Mouse (Mus musculus) heart, postnatal 10 days (tissue): ENCODE data around the gene Itpkc. TPM values are rescaled to one million over a fixed set of nuclear protein-coding genes. Genes with fewer than 3 reads are reported as not detected.
A peak's percentile ranks its signal among the peaks of the same experiment; 100 is the strongest.
"Not testable (repeated sequence)": the region's sequence is repeated elsewhere in the genome, so short reads cannot be mapped to it uniquely, and the experiment has no call there.

Experiments used
- DNase-seq, 2 experiments: peaks; one replicate each; pipeline ENCODE4 v3.0.0; 2021
- intact Hi-C: fragments of 180-260 bp; cut with DNase I; formaldehyde crosslinking; loops from one replicate; pipeline ENCODE4 v1.15.1; 2025
- total RNA-seq, 2 experiments: library from RNA; stranded (reverse); gene quantifications; 2 replicates each; pipeline ENCODE4 v1.2.3; 2021

Itpkc gene
- total RNA-seq, result 1 to 10 TPM; 4.2 to 4.5 TPM

DNA sequence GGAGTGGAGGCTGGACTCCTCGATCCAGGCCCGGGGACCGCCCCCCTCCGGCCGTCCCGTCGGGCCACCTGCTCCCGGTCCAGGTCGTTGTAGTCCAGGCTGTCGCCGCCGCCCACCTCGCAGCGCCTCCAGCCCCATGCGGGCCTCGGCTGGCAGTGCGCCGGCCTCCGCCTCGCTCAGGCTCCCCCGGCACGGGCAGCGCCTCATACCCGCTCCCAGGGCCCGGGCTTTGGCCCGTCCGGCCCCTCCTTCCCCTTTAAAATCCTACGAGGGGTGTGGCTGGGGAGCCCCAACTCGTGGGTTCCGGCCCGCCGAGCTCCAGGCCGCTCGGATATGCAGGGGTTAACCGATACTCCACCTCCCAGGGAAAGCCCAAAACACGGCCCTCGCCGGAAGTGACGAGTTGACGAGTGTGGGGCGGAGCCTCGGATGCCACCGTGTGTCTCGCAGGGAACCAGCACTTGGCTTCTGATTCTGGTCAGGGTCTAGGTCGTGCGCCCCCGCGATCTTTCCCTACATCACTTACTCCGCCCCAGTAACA, at the start of gene Itpkc:
Gene Itpkc (minus strand): TSS at position 381 of the 541 bp plus-strand sequence.
- intact Hi-C loops, result loop anchor here (2.0 kb wide), 1 partner anchor 62 kb away; the partner anchor contains the start of gene Egln2
- DNase-seq, result peak; percentile 95

DNA sequence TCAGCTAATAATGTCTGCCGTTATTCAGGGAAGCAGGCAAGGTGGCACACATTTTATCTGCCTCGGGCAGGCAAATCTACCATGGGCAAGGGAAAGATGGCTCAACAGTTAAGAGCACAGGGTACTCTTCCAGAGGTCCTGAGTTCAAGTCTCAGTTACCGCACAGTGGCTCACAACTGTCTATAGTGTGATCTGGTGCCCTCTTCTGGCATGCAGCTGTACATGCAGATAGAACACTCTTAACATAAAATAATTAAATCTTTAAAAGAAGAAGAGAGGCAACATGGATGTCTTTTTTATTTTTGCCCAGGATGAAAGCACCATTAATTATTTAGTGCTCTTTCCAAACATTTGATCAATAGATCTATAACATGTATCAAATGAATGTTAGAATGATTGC, 48.7 kb upstream of the Itpkc start:
- intact Hi-C loops, result loop anchor here (2.0 kb wide), 1 partner anchor 144 kb away; no protein-coding TSS in a partner anchor
- no peak for DNase-seq

DNA sequence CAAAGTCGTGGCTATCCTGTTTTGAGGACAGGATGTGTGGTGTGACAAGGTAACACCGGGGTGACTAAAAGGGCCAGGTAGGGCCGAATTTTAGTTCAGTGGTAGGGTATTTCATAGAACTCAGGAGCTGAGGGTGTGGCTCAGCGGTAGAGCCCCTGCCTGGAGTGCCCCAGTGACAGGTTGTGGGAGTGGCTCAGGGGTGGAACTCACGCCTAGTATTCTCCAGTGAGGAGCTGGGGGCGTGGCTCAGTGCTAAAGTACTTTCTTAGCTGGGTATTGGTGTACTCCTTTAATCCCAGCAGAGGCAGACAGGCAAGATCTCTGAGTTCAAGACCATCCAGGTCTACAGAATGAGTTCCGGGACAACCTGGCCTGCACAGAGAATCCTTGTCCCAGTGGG, 47.6 kb upstream of the Itpkc start:
- DNase-seq, result no peak
- intact Hi-C loops, result loop anchor here (2.0 kb wide), 1 partner anchor 143 kb away; no protein-coding TSS in a partner anchor

DNA sequence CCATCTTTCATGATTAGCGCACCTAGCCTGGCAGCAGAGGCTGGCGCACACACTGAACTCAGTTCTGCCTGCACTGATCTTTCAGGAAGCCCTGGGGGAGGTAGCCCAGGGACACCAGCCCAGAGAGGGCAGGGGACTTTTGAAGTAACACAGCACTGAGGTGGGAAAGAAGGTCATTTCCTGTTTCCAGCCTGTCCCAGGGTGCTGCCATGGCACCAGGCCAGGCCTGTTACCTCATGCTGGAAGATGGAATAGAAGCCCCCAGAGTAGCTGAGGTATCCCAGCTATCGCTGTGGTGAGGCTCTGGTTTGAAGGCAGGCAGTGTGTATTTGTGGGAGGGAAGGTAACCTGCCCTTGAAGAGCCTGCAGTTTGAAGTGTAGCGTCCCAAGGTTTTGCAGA, 46.5 kb upstream of the Itpkc start:
- DNase-seq, result no peak
- intact Hi-C loops, result no loop called here

DNA sequence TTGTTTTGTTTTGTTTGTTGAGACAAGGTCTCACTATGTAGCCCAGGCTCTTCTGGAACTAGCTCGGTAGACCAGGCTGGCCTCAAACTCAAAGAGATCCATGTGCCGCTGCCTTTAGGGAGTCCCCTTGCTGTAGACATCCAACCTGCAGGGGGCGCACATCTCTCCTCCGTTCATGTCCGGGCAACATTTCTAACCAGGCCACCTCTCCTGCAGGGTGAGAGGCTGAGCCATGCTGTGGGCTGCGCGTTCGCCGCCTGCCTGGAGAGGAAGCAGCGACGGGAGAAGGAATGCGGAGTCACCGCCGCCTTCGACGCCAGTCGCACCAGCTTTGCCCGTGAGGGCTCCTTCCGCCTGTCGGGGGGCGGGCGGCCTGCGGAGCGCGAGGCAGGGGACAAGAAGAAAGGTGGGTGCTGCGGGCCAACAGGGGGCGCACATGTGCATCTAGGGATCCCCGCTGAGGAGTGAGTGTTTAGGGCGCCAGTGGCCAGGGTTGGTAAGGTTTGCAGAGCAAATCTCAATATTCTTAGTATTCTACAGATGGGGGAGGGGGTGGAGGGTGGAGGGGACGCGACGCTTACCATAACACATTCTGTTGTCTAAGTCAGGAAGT, 45.4 kb upstream of the Itpkc start:
- intact Hi-C loops, result no loop called here
- DNase-seq, result peak in 1 of 2 experiments; percentile 45

DNA sequence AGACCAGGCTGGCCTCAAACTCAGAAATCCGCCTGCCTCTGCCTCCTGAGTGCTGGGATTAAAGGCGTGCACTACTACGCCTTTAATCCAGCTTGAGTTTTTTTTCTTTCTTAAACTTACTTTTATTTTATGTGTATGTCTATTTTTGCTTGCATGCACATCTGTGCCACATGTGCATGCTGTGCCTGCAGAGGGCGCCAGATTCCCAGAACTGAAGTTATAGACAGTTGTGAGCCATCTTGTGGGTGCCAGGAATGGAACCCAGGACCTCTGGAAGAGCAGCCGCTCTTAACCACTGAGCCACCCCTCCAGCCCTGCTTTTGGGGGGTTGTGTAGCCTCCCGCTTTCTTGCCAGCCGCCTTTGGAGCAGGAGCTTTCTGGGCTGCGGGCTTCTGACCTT, 43.0 kb upstream of the Itpkc start:
- intact Hi-C loops, result no loop called here

DNA sequence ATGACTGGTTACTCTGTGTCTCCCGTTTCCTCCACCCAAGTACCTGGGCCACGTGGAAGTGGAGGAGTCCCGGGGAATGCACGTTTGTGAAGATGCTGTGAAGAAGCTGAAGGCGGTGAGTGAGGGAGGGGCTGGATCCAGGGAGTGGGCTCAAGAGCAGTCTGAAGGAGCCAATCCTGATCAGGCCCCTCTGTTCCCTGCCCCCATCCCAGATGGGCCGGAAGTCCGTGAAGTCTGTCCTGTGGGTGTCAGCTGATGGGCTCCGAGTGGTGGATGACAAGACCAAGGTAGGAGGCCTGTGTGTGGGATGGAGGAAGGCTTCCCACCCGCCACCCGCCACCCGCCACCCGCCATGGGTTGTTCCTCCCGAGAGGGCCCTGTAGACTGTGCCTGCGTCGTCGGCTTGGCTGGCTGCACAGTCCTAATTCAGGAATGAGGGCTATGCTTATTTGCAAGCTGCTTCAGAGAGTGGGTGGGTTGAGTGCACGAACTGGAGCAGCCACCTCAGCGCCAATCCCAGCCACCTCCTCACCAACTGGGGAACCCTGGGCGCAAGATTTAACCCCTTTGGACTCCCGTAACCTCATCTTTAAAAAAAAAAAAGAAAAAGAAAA, 38.2 kb upstream of the Itpkc start:
- no peak for DNase-seq
- intact Hi-C loops, result no loop called here

More for the DNA sequence above, 43.0 kb upstream of the Itpkc start:
- DNase-seq, result no peak

DNA sequence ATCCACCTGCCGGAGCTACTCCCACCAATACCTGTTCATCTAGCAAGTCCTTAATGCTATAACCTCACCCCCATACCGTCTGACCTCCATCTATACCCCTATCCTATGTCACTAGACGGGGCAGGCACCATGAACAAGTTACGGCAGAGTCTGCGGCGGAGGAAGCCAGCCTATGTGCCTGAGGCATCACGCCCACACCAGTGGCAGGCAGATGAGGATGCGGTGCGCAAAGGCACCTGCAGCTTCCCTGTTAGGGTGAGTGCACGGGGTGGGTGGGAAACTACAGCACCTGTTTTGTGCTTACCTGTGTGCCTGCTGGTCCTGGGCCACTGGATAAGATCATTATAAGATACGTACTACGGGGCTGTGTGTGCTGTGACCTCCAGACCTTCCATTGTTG, 36.3 kb upstream of the Itpkc start:
- DNase-seq, result no peak
- intact Hi-C loops, result no loop called here

DNA sequence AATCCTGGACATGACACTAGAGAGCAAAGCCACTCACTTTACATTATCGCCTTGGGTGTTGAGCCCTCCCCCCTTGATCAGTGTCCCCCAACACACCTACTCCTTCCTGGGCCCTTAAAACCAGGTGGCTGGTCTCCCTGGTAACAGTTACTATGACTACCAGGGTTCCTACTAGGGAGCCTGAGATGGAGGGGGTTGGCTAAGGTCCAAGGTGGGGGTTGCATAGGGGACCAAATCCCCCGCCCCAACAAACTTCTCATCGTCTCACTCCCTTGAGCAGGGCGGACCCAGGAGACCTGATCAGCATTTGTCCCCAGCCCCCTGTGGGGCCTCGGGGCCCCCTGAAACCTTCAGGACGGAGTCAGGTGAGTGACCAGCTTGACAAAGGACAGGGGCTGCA, 33.4 kb upstream of the Itpkc start:
- no peak for DNase-seq
- intact Hi-C loops, result no loop called here

DNA sequence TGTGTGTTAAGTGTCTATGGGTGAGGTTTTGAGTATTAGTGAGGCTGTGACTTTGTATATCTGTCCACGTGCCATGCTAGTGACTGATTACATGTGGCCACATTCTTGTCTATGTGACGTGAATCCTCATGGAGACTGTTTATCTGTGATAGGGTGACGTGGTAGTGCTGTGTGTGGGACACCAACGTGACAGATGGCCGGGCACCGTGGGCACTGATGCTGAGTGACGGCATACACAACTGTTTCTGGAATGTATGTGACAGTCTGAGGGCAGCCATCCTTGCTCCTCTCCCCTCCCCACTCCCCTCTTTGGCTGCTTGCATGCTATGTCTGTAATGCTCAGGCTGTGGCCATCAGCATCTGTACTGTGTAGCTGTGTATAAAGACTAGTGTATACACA, 32.4 kb upstream of the Itpkc start:
- DNase-seq, result no peak
- intact Hi-C loops, result no loop called here

DNA sequence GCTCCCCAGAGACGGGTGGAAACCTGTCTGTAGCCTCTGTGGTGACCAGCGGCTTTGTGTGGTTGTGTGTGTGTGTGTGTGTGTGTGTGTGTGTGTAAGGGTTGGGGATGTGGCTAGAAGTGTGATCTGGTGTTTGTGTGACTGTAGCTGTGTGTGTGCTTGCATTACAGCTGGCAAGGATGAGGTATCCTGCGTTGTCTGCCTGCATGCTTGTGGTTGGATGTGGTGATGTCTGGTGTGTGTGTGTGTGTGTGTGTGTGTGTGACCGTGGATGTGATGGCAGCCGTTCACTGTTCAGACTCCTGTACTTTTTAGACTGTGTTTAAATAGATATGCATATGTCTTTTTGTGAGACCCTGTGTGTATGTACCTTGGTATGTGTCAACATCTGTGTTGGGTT, 31.3 kb upstream of the Itpkc start:
- DNase-seq, result no peak
- intact Hi-C loops, result no loop called here

DNA sequence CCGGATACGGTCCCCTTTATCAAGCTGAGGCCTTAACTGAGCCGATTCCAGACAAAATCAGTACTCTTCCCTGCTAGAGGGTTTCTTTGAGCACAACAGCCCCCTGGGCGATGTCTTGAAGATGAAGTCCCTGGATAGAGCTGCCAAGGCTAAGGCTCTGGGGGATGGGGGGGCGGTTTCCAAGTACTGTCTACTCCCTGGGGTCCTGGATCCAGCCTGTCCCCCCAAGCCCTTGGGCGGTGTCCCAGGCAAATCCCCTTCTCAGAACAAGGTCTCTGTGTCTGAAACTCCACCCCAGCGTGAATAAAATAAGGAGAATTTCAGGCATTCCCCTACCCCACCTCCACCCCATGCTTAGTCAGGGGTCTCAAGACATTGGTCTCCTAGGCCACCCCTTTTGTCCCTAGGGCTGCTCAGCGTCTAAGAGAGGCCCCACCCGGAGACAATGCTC, 30.8 kb upstream of the Itpkc start:
- peak in 1 of 2 experiments; percentile 34 for DNase-seq
- intact Hi-C loops, result no loop called here

DNA sequence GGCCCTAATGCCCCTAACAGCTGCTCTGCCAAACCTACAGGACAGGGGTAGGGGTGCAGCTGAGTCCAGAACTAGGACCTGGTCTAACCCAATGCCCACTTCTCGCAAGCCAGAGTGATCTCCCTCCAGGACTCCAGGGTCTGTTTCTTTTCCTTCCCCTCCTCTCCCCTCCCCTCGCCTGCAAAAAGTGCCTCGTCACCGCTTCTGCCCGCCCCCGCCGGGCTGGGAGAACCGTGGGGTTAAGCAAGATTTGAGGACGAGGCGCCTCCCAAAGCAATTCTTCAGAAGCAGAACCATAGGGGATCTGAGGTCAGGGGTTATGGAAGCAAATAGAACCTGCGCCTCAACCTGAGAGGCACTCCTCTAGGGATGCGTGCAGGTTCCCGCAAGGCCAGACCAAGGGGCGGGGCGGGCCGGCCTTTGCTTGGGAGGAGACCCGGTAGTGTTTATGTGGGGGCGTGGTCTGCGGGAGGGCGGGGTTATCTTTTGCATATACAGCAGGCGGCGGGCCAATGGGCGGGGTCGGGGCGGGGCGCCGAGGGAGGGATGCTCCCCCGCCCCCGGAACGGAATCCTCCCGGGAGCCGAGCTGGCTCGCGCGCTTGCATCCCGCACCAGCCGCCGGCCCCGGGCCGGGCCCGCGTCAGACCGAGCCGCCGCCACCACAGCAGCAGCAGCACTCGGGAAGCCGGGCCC, 29.9 kb upstream of the Itpkc start, which contains the start of gene Numbl:
Gene Numbl (plus strand): TSS at position 229 of the 695 bp plus-strand sequence.
- intact Hi-C loops, result no loop called here
- peak; percentile 94 for DNase-seq

DNA sequence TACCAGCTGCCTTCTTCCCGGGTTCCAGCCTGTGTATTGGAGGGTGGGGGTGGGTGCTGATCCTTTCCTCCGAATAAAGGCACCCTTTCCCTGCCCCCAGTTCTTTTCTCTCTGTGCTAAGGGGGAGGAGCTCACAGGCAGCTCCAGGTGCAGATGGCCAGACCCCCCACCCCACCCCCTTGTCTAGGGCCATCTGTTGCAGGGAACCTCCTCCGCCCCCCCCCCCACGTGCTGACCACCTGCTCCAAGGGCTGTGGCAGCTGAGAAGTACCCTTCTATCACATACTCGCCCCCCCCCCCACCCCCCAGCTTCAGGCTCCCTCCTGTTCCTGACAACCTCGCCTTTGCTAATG, 29.4 kb upstream of the Itpkc start:
- no peak for DNase-seq
- intact Hi-C loops, result no loop called here

DNA sequence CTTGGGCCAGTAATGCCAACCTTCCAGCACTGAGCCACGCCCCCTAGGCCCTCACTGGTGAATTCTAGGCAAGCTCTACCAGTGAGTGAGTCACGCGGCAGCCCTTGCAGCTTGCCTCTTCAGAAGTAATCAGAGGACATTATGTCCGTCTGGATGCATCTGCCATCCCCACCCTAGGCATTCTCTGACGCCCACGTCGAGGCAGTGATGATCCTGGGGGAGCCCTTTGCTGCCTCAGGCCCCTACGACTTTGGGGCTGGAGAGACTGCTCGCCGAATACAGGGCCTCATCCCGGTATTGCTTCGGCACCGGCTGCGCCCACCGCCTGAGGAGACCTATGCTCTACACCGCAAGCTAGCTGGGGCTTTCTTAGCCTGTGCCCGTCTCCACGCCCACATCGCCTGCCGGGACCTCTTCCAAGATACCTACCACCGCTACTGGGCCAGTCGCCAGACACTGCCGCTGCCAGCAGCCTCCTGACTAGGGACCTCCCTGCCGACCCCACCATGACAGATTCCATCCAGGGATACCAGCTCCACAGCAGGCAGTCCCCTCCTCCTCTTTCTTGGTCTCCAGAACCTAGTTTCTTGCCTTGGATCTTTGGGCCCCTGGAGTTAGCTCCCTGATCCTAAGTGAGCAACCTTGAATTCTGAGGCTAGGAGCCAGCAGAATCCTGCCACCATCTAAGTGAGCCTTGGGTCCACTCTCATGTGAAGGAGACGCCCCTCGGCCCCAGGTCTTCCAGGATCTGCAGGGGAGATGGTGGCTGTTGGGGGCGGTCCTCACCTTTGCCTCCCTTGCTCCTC, 28.8 kb upstream of the Itpkc start:
- peak; percentile 67 to 75 for DNase-seq
- intact Hi-C loops, result no loop called here

DNA sequence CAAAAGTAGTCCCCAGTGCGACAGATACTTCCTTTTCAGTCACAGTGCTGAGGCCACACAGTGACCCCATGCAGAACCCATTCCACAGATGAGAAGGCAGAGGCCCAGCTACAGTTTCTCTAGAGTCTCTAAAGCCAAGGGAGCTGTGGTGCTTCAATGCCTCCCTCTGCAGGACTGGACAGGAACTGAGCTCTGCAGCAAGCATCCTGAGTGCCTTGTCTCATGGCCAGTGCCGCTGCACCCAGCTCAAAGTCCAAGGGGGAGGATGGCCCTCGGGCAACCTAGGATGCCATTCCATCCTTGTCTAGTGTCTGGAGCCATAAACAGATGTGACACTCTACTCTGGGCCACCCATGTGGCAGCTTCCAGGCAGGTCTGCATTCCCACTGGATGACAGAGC, 27.3 kb upstream of the Itpkc start:
- intact Hi-C loops, result no loop called here
- peak in 1 of 2 experiments; percentile 47 for DNase-seq

DNA sequence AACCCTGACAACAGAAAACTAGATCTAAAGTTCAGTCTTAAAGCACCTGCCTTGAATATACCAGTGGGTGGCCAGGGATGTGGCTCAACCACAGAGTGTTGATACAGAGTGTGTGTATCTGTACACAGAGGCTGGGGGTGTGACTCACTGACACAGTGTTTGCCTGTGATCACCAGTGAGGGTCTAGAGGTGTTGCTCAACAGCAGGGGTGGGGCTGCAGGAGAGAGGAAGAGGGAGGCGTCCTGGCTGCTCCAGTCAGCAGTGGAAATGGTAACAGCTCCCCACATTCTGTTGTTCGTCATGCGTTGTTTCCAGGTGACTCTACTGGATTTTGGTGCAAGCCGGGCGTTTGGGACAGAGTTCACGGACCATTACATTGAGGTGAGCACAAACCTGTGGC, 23.5 kb upstream of the Itpkc start:
- no peak for DNase-seq
- intact Hi-C loops, result no loop called here

DNA sequence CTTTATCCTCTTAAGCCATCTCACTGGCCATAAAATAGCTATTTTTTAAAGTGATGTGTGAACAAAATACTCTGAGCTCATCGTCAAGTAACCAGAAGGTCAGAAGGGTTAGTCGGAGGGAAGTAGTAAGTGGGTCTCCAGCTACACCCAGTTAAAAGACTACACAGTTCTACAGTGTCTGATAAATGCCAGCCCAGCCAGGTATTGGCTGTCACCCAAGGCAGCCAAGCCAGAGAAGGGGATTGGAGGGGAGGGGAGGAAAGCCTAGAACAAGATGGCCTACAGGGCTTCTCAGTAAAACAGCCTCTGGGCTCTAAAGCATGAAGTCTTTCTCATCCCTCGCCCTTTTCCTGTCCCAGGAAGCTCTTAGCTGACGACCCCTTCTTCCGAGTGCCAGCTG, 21.5 kb upstream of the Itpkc start:
- intact Hi-C loops, result no loop called here
- DNase-seq, result no peak

DNA sequence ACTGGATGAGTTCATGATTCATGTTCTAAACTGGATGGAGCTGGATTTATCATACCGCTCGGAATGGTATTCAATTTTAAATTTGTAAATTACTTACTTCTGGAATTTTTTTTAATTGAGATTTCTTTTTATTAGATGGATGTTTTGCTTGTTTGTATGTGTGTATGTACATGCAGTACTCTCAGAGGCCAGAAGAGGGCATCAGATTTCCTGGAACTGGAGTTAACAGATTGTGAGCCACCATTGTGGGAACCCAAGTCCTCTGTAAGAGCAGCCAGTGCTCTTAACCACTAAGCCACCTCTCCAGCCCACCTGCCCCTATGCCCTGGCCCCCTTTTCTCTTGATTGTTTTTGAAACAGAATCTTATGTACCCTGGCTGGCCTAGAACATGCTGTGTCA, 20.7 kb upstream of the Itpkc start:
- intact Hi-C loops, result no loop called here
- DNase-seq, result no peak

DNA sequence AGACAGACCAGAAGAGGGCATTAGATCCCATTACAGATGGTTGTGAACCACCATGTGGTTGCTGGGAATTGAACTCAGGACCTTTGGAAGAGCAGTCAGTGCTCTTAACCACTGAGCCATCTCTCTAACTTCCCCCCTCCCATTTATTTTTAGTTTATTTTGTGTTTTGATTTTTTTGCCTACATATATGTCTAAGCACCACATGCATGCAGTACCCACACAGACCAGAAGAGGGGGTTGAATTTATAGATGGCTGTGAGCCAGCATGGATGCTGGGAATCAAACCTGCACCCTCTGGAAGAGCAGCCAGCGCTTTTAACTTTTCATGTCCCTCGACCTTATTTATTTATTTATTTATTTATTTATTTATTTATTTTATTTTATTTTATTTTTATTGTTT, 15.6 kb upstream of the Itpkc start:
- intact Hi-C loops, result not testable (repeated sequence)

DNA sequence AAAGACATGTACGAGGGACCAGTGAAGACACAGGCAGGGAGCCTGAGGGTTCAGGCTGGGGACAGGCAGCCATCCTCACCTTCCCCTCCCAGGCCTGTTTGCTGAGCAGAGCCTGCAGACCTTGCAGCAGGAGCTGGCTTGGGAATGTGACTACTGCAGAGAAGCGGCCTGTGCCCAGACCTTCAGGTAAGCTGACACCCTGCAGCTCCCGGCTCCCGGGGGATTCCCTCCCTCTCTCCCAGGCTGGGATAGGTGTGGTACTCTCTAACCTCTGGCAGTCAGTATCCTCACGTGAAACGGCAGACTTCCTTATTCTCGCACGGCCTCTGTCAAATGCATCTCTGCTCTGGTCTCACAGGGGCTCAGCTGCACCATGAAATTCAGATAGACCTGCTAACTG, 14.8 kb upstream of the Itpkc start:
- intact Hi-C loops, result no loop called here
- no peak for DNase-seq

More for the DNA sequence above, 15.6 kb upstream of the Itpkc start:
- DNase-seq, result not testable (repeated sequence)
